Mouse (Mus musculus): ENCODE results near the gene Tubb3.

DNA sequence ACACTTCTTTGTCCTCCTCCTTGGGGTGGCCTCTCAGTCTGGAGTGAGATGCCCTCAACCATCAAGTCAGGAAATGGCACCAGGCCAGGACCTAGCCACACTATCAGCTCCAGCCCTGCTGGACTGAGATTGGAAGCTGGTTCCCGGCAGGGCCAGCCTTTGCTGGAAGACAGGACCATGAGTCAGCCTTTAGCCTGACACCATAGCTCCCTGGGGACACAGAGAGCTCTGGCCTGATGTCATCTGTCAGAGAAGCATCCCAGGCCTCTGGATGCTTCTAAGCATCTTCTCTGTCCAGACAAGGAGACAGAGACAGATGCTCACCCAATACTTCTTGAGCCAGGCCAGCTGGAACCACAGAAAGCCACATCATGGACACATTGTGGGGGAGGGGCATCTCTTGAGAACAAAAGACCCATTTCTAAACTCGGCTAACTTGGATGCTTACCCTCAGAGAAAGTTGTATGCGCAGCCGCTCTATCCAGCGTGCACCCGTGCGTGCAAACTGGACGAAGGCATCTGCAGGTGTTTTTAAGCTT, 1.1 kb upstream of the Tubb3 start:
- TF ChIP-seq POLR2A (IDR thresholded peaks at IDR 0.05; ENCODE audit: low read depth, low read length) (no peak), KAT2A (IDR thresholded peaks at IDR 0.05; ENCODE audit: insufficient replicate concordance, low read length) (no peak), CTCF (conservative IDR thresholded peaks at IDR 0.05 in 1 of 2, IDR thresholded peaks at IDR 0.05 in 1 of 2; ENCODE audit: low read depth in 2 of 2, low read length in 2 of 2) (no peak), GABPA (IDR thresholded peaks at IDR 0.05; ENCODE audit: insufficient replicate concordance, low read depth, low read length) (no peak), SMC3 (IDR thresholded peaks at IDR 0.05; ENCODE audit: low read depth, low read length) (no peak), ZKSCAN1 (IDR thresholded peaks at IDR 0.05; ENCODE audit: borderline replicate concordance, low read depth, low read length) (no peak), ELF1 (IDR thresholded peaks at IDR 0.05; ENCODE audit: low read depth, low read length) (no peak), ETS1 (conservative IDR thresholded peaks at IDR 0.05; ENCODE audit: low read depth, low read length) (peak; percentile 35), ZC3H11A (IDR thresholded peaks at IDR 0.05; ENCODE audit: low read depth, low read length) (no peak)
